Mouse (Mus musculus) neural tube, embryonic 10.5 days (tissue): ENCODE measurements around the gene Tgfa.
A peak's percentile ranks its signal among the peaks of the same experiment; 100 is the strongest.

Experiments
- DNase-seq: peaks from one replicate; pipeline ENCODE4 v3.0.0-alpha.2; 2017; ENCODE audit warnings: low spot score; ENCODE audit errors: extremely low spot score

Tgfa gene

DNA sequence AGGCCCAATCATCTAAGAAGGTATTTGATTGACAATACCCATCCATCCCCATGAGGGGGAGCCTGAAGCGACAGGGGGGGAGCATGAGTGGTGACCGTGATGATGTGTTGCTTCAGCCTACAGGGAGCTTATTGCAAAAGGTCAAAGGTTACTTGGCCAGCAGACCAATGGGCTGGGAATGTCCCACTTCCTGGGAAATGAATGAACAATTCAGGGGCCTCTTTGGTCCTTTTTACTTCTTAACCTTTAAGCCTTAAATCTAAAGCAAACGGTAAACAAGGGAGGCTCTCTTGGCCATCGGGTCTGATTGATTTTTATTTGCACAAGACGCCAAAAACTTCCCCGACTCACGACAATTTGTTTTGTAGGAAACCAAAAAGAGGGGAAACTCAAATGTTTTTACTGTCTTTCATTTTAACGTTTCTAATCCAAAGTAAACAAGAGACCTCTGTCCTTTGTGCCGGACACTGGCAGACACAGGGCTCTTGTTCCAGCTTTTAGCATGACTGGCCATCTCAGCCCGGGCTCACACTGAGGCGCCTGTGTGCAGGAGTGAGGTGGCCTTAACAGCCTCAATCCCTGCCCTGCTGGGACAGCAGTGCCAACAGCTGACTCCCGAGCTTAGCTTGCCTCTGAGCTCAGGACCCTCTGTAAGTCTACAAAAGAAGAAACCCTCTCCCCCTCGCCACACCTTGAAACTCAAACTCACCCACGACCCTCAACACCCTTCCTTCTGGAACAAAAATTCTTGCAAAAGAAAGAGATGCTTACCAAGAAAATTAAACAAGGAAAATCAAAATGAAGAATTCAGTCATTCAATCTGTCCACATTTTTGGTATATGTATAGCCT lies 8.7 kb upstream of the Tgfa start:
- DNase-seq, result no peak

DNA sequence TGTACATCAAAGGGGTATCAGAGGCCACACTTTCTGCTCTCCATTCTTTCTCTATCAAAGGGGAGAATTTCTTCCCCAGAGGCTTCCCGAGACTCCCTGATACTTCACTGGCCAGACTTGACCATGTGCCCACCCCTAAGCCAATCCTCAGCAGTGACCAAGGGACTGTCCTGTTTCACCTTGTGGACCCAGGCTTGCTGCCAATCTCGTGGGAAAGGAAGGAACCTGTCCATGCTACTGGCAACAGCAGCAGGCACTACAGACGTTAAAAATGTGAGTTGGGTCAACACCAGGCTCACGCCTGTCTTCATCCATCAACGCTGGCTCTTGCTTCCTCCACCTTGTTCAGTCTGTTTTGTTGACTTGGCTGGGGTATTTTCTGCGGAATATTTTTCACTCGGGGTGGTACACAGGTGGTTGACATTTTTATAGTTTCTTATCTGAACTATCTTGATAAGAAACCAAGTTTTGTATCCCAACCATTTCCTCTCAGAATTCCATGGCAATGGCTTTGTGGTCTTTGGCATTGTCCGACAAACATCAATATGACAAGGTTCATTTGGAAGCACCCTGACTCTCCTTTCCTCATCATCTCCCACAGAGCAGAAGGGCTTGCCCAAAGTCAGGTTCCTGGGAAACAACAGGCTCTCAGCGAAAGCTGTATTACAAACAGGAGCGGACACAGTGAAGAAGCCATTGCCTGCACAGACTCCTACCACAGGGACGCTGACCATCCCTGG lies 6.1 kb upstream of the Tgfa start:
- no peak for DNase-seq

DNA sequence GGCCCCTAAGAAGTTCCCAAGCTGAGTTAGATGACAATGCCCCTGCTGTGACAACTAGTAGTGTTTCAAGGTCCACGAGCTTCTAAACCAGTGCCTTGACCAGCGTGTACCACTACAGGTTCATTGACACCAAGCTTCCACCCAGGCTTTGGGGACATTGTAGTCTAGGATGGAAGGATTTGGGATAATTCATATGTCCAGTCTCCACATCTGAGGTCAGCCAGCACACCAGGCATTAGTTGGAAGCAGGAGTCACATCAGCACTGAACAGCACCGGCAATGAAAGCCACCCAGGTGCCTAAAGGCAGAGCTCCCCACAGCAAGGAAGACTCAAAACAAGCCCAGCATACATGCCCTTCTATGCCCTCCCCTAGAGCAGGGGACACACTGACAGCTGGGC lies 4.4 kb upstream of the Tgfa start:
- DNase-seq, result no peak

DNA sequence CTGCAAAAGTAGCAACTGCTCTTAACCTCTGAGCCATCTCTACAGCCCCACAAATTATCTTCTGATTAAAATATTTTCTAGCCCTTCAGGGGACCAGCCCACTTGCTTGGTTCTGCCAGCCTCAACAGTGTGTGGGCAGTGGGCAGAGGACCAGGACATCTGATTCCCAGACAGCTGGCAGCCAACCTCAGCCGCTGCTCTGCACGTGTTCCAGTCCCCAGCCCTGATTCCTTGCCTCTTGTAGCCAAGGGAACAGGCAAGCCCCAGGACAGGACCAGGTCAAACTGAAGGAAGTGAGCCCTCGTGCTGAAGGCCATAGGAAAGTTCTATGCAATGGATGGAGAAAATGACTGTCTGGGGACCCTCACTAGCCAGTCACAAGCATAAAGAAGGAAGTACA lies 2.0 kb upstream of the Tgfa start:
- DNase-seq, result no peak

DNA sequence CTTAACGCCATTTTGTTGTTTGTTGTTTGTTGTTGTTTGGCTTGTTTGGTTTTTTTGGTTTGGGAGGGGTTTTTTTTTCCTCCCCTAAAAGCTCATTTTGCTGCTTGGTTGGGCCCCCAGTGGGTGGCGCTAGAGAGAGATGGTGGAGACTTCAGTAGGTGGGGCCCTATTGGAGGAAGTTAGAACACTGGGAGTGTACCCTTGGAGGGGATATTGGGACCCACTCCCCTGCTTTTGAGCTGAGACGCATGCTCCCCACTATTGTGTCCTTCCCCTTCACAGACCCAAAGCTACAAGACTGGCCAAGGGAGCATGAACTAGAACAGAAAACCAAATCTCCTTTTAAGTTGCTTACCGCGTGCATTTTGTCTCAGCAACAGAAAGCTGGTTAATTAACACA lies 1.1 kb upstream of the Tgfa start:
- DNase-seq, result peak; percentile 29

DNA sequence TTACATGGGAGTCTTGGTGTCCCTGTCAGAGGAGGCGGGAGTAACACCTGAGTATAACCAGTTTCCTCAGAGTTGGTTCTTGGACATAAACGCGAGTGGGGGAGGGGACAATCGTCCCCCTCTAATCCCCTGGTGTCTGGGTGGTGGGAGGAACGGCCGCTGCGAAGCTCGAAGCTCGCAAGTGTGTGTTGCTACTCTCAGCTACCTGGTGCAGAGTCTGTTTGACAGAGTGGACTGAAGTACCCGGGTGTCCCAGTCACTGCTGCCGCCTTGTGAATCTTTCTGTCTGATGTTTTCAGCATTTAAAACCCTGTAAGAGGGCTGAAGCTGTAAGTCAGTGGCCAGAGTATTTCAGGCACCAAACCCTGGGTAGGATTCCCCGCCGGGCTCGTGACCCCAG lies 1.0 kb downstream of the Tgfa start:
- DNase-seq, result no peak

DNA sequence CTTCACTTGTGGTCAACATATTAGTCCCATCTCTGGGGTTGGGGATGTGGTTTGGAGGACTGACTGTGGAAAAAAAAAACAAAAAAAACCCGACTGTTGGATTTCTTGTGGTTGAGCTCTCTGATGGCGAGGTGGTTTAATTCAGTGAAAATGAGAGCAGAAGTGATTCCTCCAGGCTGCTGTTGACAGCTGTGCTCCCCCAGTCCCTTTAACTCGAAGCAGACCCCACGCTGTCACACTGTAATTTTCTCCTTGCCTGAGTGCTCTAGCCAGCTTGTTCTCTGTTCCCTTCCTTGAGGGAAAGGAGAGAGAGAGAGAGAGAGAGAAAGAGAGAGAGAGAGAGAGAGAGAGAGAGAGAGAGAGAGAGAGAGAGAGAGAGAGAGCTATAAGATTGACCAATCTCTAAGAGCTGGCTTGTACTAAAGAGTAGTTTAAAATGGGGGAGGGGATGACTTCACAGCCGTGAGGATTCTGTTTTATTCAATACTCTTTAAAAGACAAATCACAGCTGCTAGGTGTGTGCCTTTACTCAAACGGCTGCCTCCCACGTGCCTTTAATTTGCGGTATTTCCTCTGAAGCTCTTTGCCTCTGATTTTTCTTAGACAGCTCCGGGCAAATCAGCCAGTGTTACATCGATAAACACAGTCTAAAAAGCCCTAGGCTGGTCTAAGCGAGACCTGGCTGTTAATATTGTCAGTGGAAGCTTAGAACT lies 2.3 kb downstream of the Tgfa start:
- no peak for DNase-seq

DNA sequence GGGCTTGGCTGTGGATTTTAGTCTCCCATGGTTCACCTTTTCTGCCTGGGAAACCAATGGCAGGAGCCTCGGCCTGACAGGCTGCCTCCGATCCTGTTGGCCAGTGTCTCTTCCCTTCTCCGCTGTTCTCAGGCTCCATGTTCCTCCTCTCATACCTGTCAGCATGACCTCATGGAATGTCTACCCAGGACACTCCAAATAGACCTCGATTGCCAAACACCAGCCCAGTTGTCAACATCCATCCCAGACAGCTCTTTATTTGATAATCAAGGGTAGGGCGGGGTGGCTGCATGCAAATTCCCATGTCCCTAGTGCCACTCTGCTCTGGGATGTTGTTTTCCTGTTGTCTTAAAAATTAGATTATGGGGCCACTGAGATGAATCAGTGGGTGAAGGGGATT lies 5.9 kb downstream of the Tgfa start:
- no peak for DNase-seq

DNA sequence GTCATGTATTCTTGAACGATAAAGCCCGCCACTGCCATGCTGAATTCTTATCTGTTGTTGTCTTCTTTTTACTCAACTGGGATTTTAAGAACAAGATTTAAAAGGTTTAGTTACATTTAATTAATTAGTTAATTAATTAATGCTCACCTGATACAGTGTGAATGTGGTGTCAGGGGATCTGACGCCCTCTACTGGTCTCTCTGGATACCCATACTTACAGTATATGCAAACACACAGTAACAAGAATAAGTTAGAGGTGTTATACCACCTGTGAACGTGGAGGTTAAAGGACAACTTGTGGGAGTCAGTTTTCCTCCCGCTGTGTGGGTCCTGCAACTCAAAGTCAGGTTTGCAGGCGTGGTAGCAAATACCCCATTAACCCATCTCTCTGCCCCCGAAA lies 8.1 kb downstream of the Tgfa start:
- DNase-seq, result no peak

DNA sequence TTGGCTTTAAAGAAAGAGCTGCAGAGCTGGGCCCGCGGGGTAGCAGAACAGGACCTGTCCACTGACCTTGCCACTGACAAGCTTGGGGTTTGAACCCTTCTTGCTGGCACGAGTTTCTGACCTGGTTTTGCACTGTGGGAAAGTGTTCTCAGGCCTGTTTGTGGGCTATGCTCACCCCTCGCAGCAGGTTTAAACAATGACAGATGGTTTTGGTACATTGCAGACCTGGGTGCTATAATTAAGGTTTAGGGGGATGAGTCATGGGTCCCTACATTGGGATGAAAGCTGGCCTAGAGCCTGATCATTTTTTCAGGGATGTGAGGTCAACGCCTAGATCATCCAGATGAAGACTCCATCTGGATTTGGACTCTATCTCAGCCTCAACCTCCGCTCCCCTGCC lies 11.0 kb downstream of the Tgfa start:
- no peak for DNase-seq

DNA sequence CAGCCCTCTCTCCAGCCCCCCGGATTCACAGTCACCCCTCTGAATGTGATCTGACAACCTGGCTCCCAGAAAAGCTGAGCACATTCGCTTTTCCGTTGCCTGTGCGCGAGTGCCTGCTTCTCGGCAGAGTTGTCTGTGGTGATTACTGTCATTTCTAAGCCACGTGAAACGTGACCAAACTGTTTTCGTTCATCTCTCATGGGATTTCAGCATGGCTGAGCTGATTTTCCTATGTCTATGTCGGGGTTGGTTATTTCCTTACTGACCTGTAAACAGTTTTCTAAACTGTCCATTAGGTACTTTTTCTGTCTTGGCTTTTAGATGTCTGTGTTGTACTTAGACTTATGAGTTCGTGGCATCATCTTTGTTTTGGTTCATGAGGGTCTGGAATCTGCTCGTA lies 12.0 kb downstream of the Tgfa start:
- no peak for DNase-seq

DNA sequence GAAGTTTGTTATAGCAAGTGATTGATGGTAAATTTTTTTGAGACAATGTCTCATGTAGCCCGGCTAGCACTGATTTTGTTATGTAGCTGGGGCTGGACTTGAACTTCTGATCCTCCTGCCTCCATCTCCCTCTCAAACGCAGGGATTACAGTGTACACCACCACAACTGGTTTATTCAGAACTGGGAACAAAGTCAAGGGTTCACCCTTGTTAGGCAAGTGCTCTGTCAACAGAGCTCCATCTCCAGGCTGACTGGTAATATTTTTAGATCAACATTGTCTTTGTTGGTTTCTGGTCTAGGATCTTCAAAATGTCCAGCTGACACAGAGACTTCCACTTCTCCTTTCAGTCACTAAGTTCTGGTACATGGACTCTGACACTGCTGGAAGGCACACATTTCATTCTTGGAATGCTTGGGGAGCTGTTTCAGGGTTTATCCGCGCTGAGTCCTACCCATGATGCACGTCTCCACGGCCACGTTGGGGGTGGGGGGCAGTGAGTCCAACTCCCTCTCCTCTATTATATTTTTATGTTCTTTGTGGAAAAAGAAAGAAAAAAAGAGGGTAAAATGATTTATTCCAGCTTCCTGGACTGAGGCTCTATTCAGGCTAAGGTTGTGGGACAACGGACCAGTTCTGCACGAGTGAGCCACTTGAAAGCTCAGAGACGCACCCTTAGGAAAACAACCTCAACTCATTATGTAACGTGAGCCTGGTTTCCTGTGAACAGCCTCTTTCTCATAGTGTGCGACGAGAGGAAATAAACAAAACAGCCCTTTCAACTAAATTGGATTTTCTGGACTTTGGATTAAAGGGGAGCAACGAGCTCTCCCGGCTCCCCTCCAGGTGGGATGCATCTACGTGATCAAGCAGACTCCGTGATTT lies 14.4 kb downstream of the Tgfa start:
- DNase-seq, result no peak

DNA sequence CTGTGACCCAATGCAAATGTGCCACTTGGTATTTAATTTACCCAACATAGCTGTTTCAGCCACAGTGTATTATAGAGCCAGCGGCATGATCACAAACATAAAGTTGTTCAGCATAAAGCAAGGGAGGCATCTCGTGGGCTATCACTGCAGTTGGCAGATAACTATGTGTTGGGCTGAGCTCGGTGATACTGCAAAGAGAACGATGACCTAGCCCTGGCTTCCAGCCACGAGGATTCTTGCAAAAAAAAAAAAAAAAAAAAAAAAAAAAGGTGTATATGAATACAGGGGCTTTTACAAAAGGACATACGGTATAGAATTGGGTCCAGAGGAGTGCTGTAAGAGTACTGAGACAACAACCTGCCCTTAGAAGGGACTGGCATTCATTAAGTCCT lies 15.0 kb downstream of the Tgfa start:
- no peak for DNase-seq

DNA sequence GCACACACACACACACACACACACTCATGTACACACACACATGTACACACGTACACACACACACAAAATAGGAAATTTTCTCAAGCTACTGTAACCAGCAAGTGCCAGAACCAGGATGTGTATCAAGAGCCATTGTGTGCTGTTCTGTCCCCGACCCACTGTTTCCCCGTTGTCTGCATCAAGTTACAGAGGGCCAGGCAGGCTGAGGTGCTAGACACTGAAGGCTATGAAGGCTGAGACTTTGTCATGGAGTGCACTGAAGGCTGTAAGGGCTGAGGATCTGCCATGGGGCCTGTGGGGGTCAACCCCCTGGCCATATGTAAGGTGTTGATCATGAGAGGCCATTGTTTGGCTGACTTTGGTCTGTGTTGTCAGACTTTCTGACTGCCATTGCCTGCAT lies 15.6 kb downstream of the Tgfa start:
- DNase-seq, result no peak

DNA sequence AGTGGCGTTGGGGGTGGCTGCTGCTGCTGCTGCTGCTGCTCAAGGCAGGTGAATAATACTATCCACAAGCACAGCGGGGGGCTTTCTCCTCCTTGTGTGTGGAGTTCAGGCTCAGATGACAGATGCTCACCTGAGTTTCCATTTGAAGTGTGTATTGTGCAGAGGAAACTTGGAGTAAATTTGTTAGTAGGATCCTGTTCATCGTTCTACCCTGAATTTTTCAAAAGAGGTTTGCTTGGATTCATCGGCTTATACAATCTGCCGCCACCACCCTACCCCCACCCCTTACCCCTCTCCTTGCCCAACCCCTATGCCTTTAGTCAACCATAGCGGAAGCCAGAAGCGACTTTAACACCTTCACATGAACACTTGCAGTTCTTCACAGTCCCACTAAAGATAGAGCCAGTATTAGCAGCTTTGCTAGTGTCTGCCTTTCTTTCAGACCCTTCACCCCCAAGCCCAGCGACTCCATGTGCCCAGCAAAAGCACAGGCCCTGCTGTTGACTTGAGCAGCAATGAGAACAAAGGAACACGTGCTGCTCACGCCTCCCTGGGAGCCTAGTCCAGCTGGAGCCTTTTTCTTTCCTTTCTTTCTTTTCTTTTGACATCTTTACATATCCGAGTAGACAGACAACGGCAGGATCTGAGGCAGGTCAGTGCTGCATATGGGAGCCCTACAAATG lies 16.2 kb downstream of the Tgfa start:
- DNase-seq, result no peak

DNA sequence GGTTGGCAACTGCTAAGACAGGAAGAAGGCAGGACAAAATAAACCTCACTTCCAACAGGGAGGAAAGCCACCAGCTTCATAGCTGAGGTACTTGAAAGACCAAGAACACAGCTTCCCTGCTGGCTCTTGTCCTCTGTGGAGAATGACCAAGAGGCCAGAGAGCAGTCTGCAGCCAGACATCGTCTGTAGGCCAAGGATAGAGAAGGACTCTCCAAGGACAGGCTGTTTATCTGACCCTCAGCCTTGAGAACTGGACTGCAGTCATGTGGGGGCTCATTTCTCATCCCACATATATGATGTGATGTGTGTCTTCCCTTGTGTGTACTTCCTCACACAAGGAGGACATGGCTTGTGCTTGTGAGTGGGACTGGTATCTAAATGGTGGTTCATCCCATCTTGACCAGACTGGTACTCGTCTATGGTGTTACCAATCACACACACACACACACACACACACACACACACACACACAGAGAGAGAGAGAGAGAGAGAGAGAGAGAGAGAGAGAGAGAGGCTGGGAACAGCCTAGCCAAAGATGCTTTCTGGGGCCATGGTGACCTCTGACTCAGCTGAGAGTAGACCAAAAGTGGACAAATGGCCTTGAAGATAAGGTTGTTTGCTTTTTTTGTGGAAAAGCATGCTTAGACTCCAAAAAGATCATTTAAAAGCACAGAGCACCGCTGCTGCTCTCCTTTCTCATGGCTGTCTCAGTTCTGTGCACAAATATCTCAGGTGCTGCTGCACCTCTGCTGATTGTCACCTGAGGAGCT lies 18.0 kb downstream of the Tgfa start:
- DNase-seq, result no peak

DNA sequence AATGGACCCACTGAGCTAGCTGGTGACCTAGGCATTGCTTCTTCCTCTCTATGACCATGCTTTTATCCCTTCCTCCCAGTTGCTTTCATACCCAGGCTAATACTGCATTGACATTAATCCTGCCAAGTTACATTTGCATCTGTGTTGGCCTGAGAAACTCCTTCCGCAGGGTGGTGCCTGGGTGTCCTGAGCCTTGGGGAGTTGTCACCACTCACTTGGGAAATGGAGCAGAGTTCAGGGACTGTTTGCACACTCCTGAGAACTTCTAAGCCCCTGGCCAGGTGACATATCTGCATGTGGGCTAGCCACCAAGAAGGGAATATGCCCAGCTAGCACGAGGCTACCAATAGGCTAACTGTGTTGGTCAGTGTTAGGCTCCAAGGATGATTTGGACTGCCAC lies 23.0 kb downstream of the Tgfa start:
- no peak for DNase-seq

DNA sequence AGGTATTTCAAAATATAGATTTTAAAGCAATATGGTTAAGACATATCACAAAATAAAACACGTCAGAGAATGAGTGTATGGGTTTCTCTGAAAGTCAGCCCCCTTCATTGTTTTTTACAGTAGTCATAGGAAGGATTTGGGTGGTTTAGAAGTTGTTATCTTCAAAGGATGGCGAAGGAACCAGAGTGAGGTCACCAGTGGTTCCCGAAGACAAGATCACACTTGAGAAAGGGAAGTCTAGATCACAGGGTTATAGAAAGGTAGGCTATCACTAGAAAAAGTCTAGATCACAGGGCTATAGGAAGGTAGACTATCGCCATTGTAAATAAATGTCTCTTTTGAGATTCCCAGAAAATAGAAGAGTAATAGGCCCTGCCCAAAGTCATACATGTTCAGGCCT lies 23.7 kb downstream of the Tgfa start:
- no peak for DNase-seq

DNA sequence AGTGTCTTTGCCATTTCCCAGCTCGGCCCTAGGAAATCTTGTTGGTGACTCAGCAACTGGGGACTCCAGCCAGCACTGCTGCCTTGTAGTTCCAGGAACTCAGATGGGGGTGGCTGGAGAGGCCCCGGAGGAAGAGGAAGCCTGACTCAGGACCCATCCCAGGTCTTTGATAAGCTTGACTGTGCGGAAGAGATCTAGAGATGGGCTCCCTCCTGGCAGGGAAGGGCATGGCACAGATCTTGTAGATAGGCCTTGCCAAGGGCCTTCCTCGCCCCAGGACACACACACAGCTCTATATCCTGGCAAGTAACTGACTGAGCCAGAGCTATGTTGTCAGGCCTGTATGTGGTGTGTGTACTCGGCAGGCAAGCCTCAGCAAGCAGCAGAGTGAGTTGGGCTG lies 24.5 kb downstream of the Tgfa start:
- DNase-seq, result no peak

DNA sequence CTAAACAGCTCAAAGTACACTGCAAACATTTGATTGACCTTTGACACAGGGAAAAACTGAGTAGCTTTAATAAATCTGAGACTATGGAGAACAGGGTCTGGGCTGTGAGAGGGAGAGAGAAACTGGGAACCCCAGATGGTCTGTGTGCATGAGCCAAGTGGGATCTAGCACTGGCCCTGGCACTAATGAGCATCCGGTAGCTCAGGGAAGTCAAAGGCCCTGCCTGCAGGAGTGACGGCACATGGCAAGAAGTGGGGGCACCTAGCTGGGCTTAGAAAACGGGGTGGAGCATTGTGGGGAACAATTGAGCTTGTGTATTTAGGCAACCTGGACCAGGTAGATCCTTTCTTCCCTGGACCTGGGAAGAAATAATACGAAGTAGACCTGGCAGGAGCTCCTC lies 25.1 kb downstream of the Tgfa start:
- DNase-seq, result no peak
